Mouse (Mus musculus): ENCODE data around the gene Frmd4a. TPM values are rescaled to one million over a fixed set of nuclear protein-coding genes. Genes with fewer than 3 reads are reported as not detected.

Frmd4a gene
- 3.6 and 4.2 TPM in 2 replicates for polyA plus RNA-seq (2012; rRNA removed)

GRCm38 (mm10) chr2:4017528-4018288, at the start of gene Frmd4a:
Frmd4a (plus strand) TSS chr2:4017717.
- TF ChIP-seq CTCF (IDR thresholded peaks at IDR 0.05; ENCODE audit: extremely low read depth, insufficient read length, insufficient replicate concordance, low read depth, low read length), result no peak
- no peak for TF ChIP-seq POLR2A (IDR thresholded peaks at IDR 0.05; ENCODE audit: low read depth, low read length)
- WGBS, result 40% methylated on average over 8 of the region's 8 CpGs
- H3K4me3 ChIP-seq (ENCODE audit: low read depth, low read length), result no peak within 1 kb of the TSS
- H3K4me1 ChIP-seq (ENCODE audit: control insufficient read depth, insufficient read depth, insufficient read length, low read length), result no peaks in the 10 kb centered on the region
- H3K27me3 ChIP-seq (ENCODE audit: control insufficient read depth, insufficient read depth, low read length), result no peaks in the 10 kb centered on the region; the same call in 1 of the 2 replicates
- no peak within 1 kb of the TSS for H3K27ac ChIP-seq (ENCODE audit: insufficient read depth, low read depth, low read length)
- H3K36me3 ChIP-seq (ENCODE audit: control insufficient read depth, insufficient read depth, low read length), result no peaks in the 10 kb centered on the region

- whole genome bisulfite sequencing, result 84% methylated on average over 7 of the region's 7 CpGs
- Histone ChIP-seq H3K27me3 (ENCODE audit: control insufficient read depth, insufficient read depth, low read length) (no peaks in the 10 kb centered on the region), H3K27ac (ENCODE audit: insufficient read depth, low read depth, low read length) (no peak overlapping the region), H3K4me1 (ENCODE audit: control insufficient read depth, insufficient read depth, insufficient read length, low read length) (no peaks in the 10 kb centered on the region), H3K4me3 (ENCODE audit: low read depth, low read length) (no peak overlapping the region), H3K36me3 (ENCODE audit: control insufficient read depth, insufficient read depth, low read length) (no peaks in the 10 kb centered on the region)
- TF ChIP-seq CTCF (IDR thresholded peaks at IDR 0.05; ENCODE audit: extremely low read depth, insufficient read length, insufficient replicate concordance, low read depth, low read length), result no peak
- TF ChIP-seq POLR2A (IDR thresholded peaks at IDR 0.05; ENCODE audit: low read depth, low read length), result no peak
These were observed 28.6 kb upstream of the Frmd4a start for GRCm38 (mm10) chr2:3988876-3989275.

DNA sequence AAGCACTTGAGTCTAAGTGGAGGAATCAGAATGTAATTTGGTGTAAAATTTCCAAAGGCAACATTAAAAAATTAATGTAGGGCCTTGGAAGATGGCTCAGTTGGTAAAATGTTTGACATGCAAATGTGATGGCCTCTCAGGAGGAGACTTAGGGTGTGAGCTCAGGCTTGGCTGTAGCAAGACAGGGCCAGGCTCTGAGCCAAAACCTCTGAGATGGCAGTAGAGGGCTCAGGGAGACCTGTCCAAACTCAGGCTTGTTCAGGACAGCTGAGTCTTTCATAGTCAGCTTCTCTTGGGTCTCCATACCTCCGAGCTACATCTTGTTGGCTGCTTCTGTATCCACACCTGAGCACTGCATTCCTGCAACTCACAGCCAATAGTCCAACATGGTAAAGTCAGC, 27.1 kb upstream of the Frmd4a start:
- no peaks in the 10 kb centered on the region for H3K36me3 ChIP-seq (ENCODE audit: control insufficient read depth, insufficient read depth, low read length)
- no peak overlapping the region for H3K27ac ChIP-seq (ENCODE audit: insufficient read depth, low read depth, low read length)
- H3K4me3 ChIP-seq (ENCODE audit: low read depth, low read length), result no peak overlapping the region
- H3K27me3 ChIP-seq (ENCODE audit: control insufficient read depth, insufficient read depth, low read length), result no peaks in the 10 kb centered on the region
- no peak for TF ChIP-seq CTCF (IDR thresholded peaks at IDR 0.05; ENCODE audit: extremely low read depth, insufficient read length, insufficient replicate concordance, low read depth, low read length)
- no peak for TF ChIP-seq POLR2A (IDR thresholded peaks at IDR 0.05; ENCODE audit: low read depth, low read length)
- no peaks in the 10 kb centered on the region for H3K4me1 ChIP-seq (ENCODE audit: control insufficient read depth, insufficient read depth, insufficient read length, low read length)
- 53% methylated on average over 1 of the region's 1 CpGs for WGBS

GRCm38 (mm10) chr2:4018431-4018876, 937 bp downstream of the Frmd4a start:
- TF ChIP-seq POLR2A (IDR thresholded peaks at IDR 0.05; ENCODE audit: low read depth, low read length), result no peak
- no peak for TF ChIP-seq CTCF (IDR thresholded peaks at IDR 0.05; ENCODE audit: extremely low read depth, insufficient read length, insufficient replicate concordance, low read depth, low read length)
- Histone ChIP-seq H3K4me1 (ENCODE audit: control insufficient read depth, insufficient read depth, insufficient read length, low read length) (no peaks in the 10 kb centered on the region), H3K4me3 (ENCODE audit: low read depth, low read length) (no peak overlapping the region), H3K27ac (ENCODE audit: insufficient read depth, low read depth, low read length) (no peak overlapping the region), H3K36me3 (ENCODE audit: control insufficient read depth, insufficient read depth, low read length) (no peaks in the 10 kb centered on the region), H3K27me3 (ENCODE audit: control insufficient read depth, insufficient read depth, low read length) (no peaks in the 10 kb centered on the region; the same call in 1 of the 2 replicates)
- WGBS, result 58% methylated on average over 11 of the region's 11 CpGs

DNA sequence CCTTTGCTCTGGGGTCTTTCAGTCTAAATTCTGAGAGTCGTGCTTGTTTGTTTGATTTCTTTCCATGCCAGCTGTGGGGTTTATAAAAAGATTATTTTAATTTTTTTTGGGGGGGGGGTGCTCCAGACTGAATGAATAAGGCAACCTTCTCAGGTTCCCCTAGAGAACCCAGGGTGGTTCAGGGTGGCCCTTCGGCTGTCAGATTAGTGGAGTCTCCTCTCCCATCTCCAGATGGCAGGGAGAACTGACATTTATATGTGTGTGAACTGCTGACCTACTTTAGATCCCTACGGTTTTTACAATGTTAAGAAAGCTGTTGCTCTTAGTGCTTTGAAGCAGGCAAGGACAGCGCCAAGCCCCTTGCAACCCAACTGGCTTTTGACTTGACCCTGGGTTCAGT, 1.4 kb downstream of the Frmd4a start:
- Histone ChIP-seq H3K36me3 (ENCODE audit: control insufficient read depth, insufficient read depth, low read length) (no peaks in the 10 kb centered on the region), H3K27me3 (ENCODE audit: control insufficient read depth, insufficient read depth, low read length) (no peaks in the 10 kb centered on the region; the same call in 1 of the 2 replicates), H3K27ac (ENCODE audit: insufficient read depth, low read depth, low read length) (no peak overlapping the region), H3K4me3 (ENCODE audit: low read depth, low read length) (no peak overlapping the region), H3K4me1 (ENCODE audit: control insufficient read depth, insufficient read depth, insufficient read length, low read length) (no peaks in the 10 kb centered on the region)
- TF ChIP-seq POLR2A (IDR thresholded peaks at IDR 0.05; ENCODE audit: low read depth, low read length) (no peak), CTCF (IDR thresholded peaks at IDR 0.05; ENCODE audit: extremely low read depth, insufficient read length, insufficient replicate concordance, low read depth, low read length) (no peak)
- WGBS, result 58% methylated on average over 4 of the region's 4 CpGs

GRCm38 (mm10) chr2:4024927-4025326, 7.4 kb downstream of the Frmd4a start:
- Histone ChIP-seq H3K4me3 (ENCODE audit: low read depth, low read length) (no peak overlapping the region), H3K27me3 (ENCODE audit: control insufficient read depth, insufficient read depth, low read length) (no peaks in the 10 kb centered on the region), H3K36me3 (ENCODE audit: control insufficient read depth, insufficient read depth, low read length) (no peaks in the 10 kb centered on the region), H3K4me1 (ENCODE audit: control insufficient read depth, insufficient read depth, insufficient read length, low read length) (no peaks in the 10 kb centered on the region), H3K27ac (ENCODE audit: insufficient read depth, low read depth, low read length) (no peak overlapping the region)
- 52% methylated on average over 7 of the region's 7 CpGs for WGBS
- TF ChIP-seq CTCF (IDR thresholded peaks at IDR 0.05; ENCODE audit: extremely low read depth, insufficient read length, insufficient replicate concordance, low read depth, low read length) (no peak), POLR2A (IDR thresholded peaks at IDR 0.05; ENCODE audit: low read depth, low read length) (no peak)

- TF ChIP-seq CTCF (IDR thresholded peaks at IDR 0.05; ENCODE audit: extremely low read depth, insufficient read length, insufficient replicate concordance, low read depth, low read length) (no peak), POLR2A (IDR thresholded peaks at IDR 0.05; ENCODE audit: low read depth, low read length) (no peak)
- 55% methylated on average over 4 of the region's 4 CpGs for WGBS
- no peaks in the 10 kb centered on the region for H3K36me3 ChIP-seq (ENCODE audit: control insufficient read depth, insufficient read depth, low read length)
These were observed 11.7 kb downstream of the Frmd4a start for GRCm38 (mm10) chr2:4029031-4029747.

More at GRCm38 (mm10) chr2:4029031-4029747, 11.7 kb downstream of the Frmd4a start:
- H3K4me3 ChIP-seq (ENCODE audit: low read depth, low read length), result no peak overlapping the region
- H3K27ac ChIP-seq (ENCODE audit: insufficient read depth, low read depth, low read length), result no peak overlapping the region
- H3K27me3 ChIP-seq (ENCODE audit: control insufficient read depth, insufficient read depth, low read length), result no peaks in the 10 kb centered on the region
- no peaks in the 10 kb centered on the region for H3K4me1 ChIP-seq (ENCODE audit: control insufficient read depth, insufficient read depth, insufficient read length, low read length)
